Mouse (Mus musculus) liver, adult 2 months (tissue): ENCODE measurements around the gene Ppp3ca. TPM values are rescaled to one million over a fixed set of nuclear protein-coding genes. Genes with fewer than 3 reads are reported as not detected.

Source experiments
- DNase-seq: peaks from one replicate; pipeline ENCODE4 v3.0.0-alpha.2; 2011; ENCODE audit warnings: low read depth, low spot score; ENCODE audit errors: extremely low read depth
- H3K27ac ChIP-seq: fragments of 200-500 bp; replicated peaks from 2 replicates; pipeline ENCODE4 v1.5.1; 2012; ENCODE audit warnings: low read depth, mild to moderate bottlenecking, control low read depth, inconsistent platforms, low read length; ENCODE audit not compliant: insufficient read depth
- H3K27me3 ChIP-seq: fragments of 200-500 bp; 2 replicates; pipeline ENCODE4 v1.6.1; 2012; ENCODE audit warnings: mild to moderate bottlenecking, moderate library complexity, low read length, inconsistent platforms; ENCODE audit not compliant: control insufficient read depth, insufficient read depth
- H3K36me3 ChIP-seq: fragments of 200-500 bp; 2 replicates; pipeline ENCODE4 v1.6.1; 2012; ENCODE audit warnings: low read length, inconsistent platforms; ENCODE audit not compliant: control insufficient read depth, insufficient read depth
- H3K4me1 ChIP-seq: fragments of 200-500 bp; 2 replicates; pipeline ENCODE4 v1.6.1; 2011; ENCODE audit warnings: low read length; ENCODE audit not compliant: control insufficient read depth, insufficient read depth
- H3K4me3 ChIP-seq: fragments of 200-500 bp; 2 replicates; pipeline ENCODE4 v1.5.1; 2011; ENCODE audit warnings: low read depth, mild to moderate bottlenecking, control low read depth, low read length, moderate library complexity; ENCODE audit not compliant: insufficient read depth
- H3K79me2 ChIP-seq: fragments of 200-500 bp; 2 replicates; pipeline ENCODE4 v1.6.1; 2012; ENCODE audit warnings: inconsistent platforms, mild to moderate bottlenecking, low read length, moderate library complexity; ENCODE audit not compliant: control insufficient read depth, insufficient read depth
- H3K9ac ChIP-seq: fragments of 200-500 bp; 2 replicates; pipeline ENCODE4 v1.6.1; 2012; ENCODE audit warnings: low read depth, mild to moderate bottlenecking, control low read depth, inconsistent platforms, low read length
- CTCF ChIP-seq: fragments of 200-500 bp; IDR thresholded peaks from 2 replicates; pipeline ENCODE4 v1.5.1; 2011; ENCODE audit warnings: low read depth, low read length, control low read depth
- POLR2A ChIP-seq: fragments of 200-500 bp; IDR thresholded peaks from 2 replicates; pipeline ENCODE4 v1.6.1; 2011; ENCODE audit warnings: low read length, control low read depth; ENCODE audit not compliant: insufficient read depth; ENCODE audit errors: extremely low read depth
- WGBS: fragments of 180-500 bp; shearing (Covaris S2); methylation state at CpG from one replicate; pipeline ENCODE4 v1.1.7; 2018; 5-methylcytosine and 5-hydroxymethylcytosine counted together
- polyA plus RNA-seq: library from polyadenylated mRNA; depleted of rRNA; stranded (reverse); fragments of >200 nt; gene quantifications from 2 replicates; pipeline ENCODE4 v1.2.3, GENCODE M21; 2012
- total RNA-seq: library from RNA; depleted of rRNA; stranded (reverse); fragments of >200 nt; gene quantifications from 2 replicates; pipeline ENCODE4 v1.2.3, GENCODE M21; 2014

Gene Ppp3ca
- total and polyA plus RNA-seq, 2 experiments: 9.8 to 23.0 TPM

- DNase-seq: peak; percentile 27
- H3K27ac ChIP-seq: no peak overlapping the region
- no peaks in the 10 kb centered on the region for H3K79me2 ChIP-seq
- no peak overlapping the region for H3K9ac ChIP-seq
- H3K36me3 ChIP-seq: peaks cover 16% of the 10 kb centered on the region
- H3K4me1 ChIP-seq: no peaks in the 10 kb centered on the region
- H3K27me3 ChIP-seq: no peaks in the 10 kb centered on the region
- no peak overlapping the region for H3K4me3 ChIP-seq
- no peak for TF ChIP-seq POLR2A
- peak; percentile 44; the same call in 1 of the 2 replicates for TF ChIP-seq CTCF
Measured at GRCm38 (mm10) chr3:136895498-136895897, 225.6 kb downstream of the Ppp3ca start.

GRCm38 (mm10) chr3:136896276-136896675 is 226.4 kb downstream of the Ppp3ca start:
- H3K27ac ChIP-seq: no peak overlapping the region
- no peaks in the 10 kb centered on the region for H3K4me1 ChIP-seq
- no peak for TF ChIP-seq POLR2A
- TF ChIP-seq CTCF: no peak
- 86% methylated on average over 4 of the region's 4 CpGs for WGBS
- no peak overlapping the region for H3K4me3 ChIP-seq
- H3K9ac ChIP-seq: no peak overlapping the region
- H3K36me3 ChIP-seq: peaks cover 15% of the 10 kb centered on the region
- no peaks in the 10 kb centered on the region for H3K27me3 ChIP-seq
- DNase-seq: no peak
- H3K79me2 ChIP-seq: no peaks in the 10 kb centered on the region

GRCm38 (mm10) chr3:136899744-136900143 is 229.8 kb downstream of the Ppp3ca start:
- no peak overlapping the region for H3K4me3 ChIP-seq
- no peak overlapping the region for H3K9ac ChIP-seq
- no peak for DNase-seq
- H3K27ac ChIP-seq: no peak overlapping the region
- no peaks in the 10 kb centered on the region for H3K4me1 ChIP-seq
- TF ChIP-seq CTCF (no peak), POLR2A (no peak)
- H3K36me3 ChIP-seq: peaks cover 13% of the 10 kb centered on the region; the same call in 1 of the 2 replicates
- WGBS: 97% methylated on average over 2 of the region's 2 CpGs
- no peaks in the 10 kb centered on the region for H3K79me2 ChIP-seq
- no peaks in the 10 kb centered on the region for H3K27me3 ChIP-seq

- Histone ChIP-seq H3K9ac (no peak overlapping the region), H3K4me3 (no peak overlapping the region), H3K4me1 (no peaks in the 10 kb centered on the region), H3K36me3 (peaks cover 16% of the 10 kb centered on the region; the same call in 1 of the 2 replicates), H3K27me3 (no peaks in the 10 kb centered on the region), H3K79me2 (no peaks in the 10 kb centered on the region), H3K27ac (no peak overlapping the region)
- DNase-seq: no peak
- TF ChIP-seq POLR2A: no peak
- TF ChIP-seq CTCF: no peak
- 96% methylated on average over 6 of the region's 6 CpGs for WGBS
Measured at GRCm38 (mm10) chr3:136900986-136901385, 231.1 kb downstream of the Ppp3ca start.

GRCm38 (mm10) chr3:136902776-136903175 is 232.9 kb downstream of the Ppp3ca start:
- no peak for DNase-seq
- no peak for TF ChIP-seq CTCF
- TF ChIP-seq POLR2A: no peak
- H3K36me3 ChIP-seq: peaks cover 19% of the 10 kb centered on the region; the same call in 1 of the 2 replicates
- H3K9ac ChIP-seq: no peak overlapping the region
- H3K79me2 ChIP-seq: no peaks in the 10 kb centered on the region
- no peak overlapping the region for H3K4me3 ChIP-seq
- 97% methylated on average over 18 of the region's 18 CpGs for WGBS
- H3K27ac ChIP-seq: no peak overlapping the region
- H3K4me1 ChIP-seq: no peaks in the 10 kb centered on the region
- no peaks in the 10 kb centered on the region for H3K27me3 ChIP-seq

GRCm38 (mm10) chr3:136905577-136905976 is 235.7 kb downstream of the Ppp3ca start:
- H3K4me1 ChIP-seq: no peaks in the 10 kb centered on the region
- 85% methylated on average over 1 of the region's 1 CpGs for WGBS
- DNase-seq: peak; percentile 4
- no peaks in the 10 kb centered on the region for H3K79me2 ChIP-seq
- H3K36me3 ChIP-seq: peaks cover 25% of the 10 kb centered on the region; the same call in 1 of the 2 replicates
- no peak overlapping the region for H3K9ac ChIP-seq
- peak; percentile 41; the same call in 1 of the 2 replicates for TF ChIP-seq CTCF
- no peak for TF ChIP-seq POLR2A
- no peak overlapping the region for H3K4me3 ChIP-seq
- no peaks in the 10 kb centered on the region for H3K27me3 ChIP-seq
- H3K27ac ChIP-seq: no peak overlapping the region
